Mouse (Mus musculus): ENCODE measurements around the gene Tbc1d7. TPM values are rescaled to one million over a fixed set of nuclear protein-coding genes. Genes with fewer than 3 reads are reported as not detected.

Gene Tbc1d7
- 10 to 100 TPM in 1 of 2 experiments, 1 to 10 TPM in 1; 4.0 to 11.6 TPM for total RNA-seq (2023)

GRCm38 (mm10) chr13:43171020-43171710 lies at the start of gene Tbc1d7:
TSS of gene Tbc1d7 (minus strand) at chr13:43171501.

Other genes starting within 250 kb of the Tbc1d7 start
- 10 to 100 TPM; 24.5 to 42.3 TPM for gene Gfod1, start 132.7 kb upstream of the Tbc1d7 start, total RNA-seq (2023)
- gene Sirt5, start 194.0 kb upstream of the Tbc1d7 start, total RNA-seq (2023) = 1 to 10 TPM; 3.2 TPM
- 10 to 100 TPM; 77.9 to 82.7 TPM for gene Nol7, start 226.9 kb upstream of the Tbc1d7 start, total RNA-seq (2023)

All from monocyte, adult 59 days (primary cell).